Mouse (Mus musculus) embryonic facial prominence, embryonic 10.5 days (tissue): ENCODE data around the gene Nmnat3. TPM values are rescaled to one million over a fixed set of nuclear protein-coding genes. Genes with fewer than 3 reads are reported as not detected.
"Not testable (repeated sequence)": the region's sequence is repeated elsewhere in the genome, so short reads cannot be mapped to it uniquely, and the experiment has no call there.

Experiments used
- DNase-seq: peaks from one replicate; pipeline ENCODE4 v3.0.0-alpha.2; 2017; ENCODE audit warnings: low spot score
- H3K27ac ChIP-seq: fragments of 300-500 bp; sonication (generic); replicated peaks from 2 replicates; pipeline ENCODE4 v1.5.1; 2016; ENCODE audit warnings: mild to moderate bottlenecking
- H3K27me3 ChIP-seq: fragments of 300-500 bp; sonication (generic); replicated peaks from 2 replicates; pipeline ENCODE4 v1.6.1; 2016; ENCODE audit warnings: low read depth, mild to moderate bottlenecking; ENCODE audit not compliant: poor library complexity, severe bottlenecking
- H3K36me3 ChIP-seq: fragments of 300-500 bp; sonication (generic); replicated peaks from 2 replicates; pipeline ENCODE4 v1.6.1; 2016; ENCODE audit warnings: mild to moderate bottlenecking, moderate library complexity
- H3K4me1 ChIP-seq: fragments of 300-500 bp; sonication (generic); 2 replicates; pipeline ENCODE4 v1.6.1; 2016
- H3K4me3 ChIP-seq: fragments of 300-500 bp; sonication (generic); 2 replicates; pipeline ENCODE4 v1.5.1; 2016; ENCODE audit warnings: mild to moderate bottlenecking, moderate library complexity
- H3K9me3 ChIP-seq: fragments of 300-500 bp; sonication (generic); 2 replicates; pipeline ENCODE4 v1.6.1; 2016; ENCODE audit warnings: mild to moderate bottlenecking
- WGBS: fragments of 180-500 bp; shearing (Covaris S2); methylation state at CpG from one replicate; pipeline ENCODE4 v1.1.7; 2016; 5-methylcytosine and 5-hydroxymethylcytosine counted together
- polyA plus RNA-seq: library from polyadenylated mRNA; unstranded; fragments of >200 nt; fragmentation: Nextera tagmentation; extraction: Ambion mirVana; gene quantifications from 2 replicates; pipeline ENCODE4 v1.2.1, GENCODE M21; 2016

Nmnat3 gene
- polyA plus RNA-seq, result 2.4 and 3.4 TPM in 2 replicates

DNA sequence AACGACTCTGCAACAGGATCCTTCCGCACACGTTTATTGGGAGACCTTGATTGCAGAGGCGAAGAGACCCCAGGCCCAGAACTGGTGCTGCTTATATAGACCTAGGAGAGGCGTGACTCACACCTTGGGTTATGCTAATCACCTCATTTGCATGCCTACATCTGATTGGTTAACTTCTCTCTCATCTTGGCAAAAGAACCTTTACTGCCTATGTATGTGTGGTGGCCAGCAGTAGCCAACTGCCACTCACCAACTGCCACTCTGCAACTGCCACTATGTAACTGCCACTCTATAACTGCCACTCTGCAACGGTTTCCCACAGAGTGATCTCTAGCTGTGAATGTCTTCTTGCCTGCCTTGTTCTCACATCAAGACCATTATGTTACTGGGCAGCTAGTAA, at the start of gene Nmnat3:
TSS of gene Nmnat3 (plus strand) at position 301 of the 400 bp plus-strand sequence.
- 81% methylated on average over 6 of the region's 6 CpGs for WGBS

GRCm38 (mm10) chr9:98243481-98243880, 43.8 kb upstream of the Nmnat3 start:
- Histone ChIP-seq H3K36me3 (no peaks in the 10 kb centered on the region), H3K4me3 (no peak overlapping the region), H3K27me3 (no peaks in the 10 kb centered on the region), H3K27ac (no peak overlapping the region), H3K4me1 (peaks cover 4% of the 10 kb centered on the region; the same call in 1 of the 2 replicates), H3K9me3 (no peaks in the 10 kb centered on the region)
- no peak for DNase-seq
- 88% methylated on average over 2 of the region's 2 CpGs for WGBS

More for the DNA sequence above, at the start of gene Nmnat3:
- not testable (repeated sequence) for H3K9me3 ChIP-seq, H3K4me3 ChIP-seq, DNase-seq, H3K27ac ChIP-seq, H3K27me3 ChIP-seq, H3K36me3 ChIP-seq, H3K4me1 ChIP-seq

DNA sequence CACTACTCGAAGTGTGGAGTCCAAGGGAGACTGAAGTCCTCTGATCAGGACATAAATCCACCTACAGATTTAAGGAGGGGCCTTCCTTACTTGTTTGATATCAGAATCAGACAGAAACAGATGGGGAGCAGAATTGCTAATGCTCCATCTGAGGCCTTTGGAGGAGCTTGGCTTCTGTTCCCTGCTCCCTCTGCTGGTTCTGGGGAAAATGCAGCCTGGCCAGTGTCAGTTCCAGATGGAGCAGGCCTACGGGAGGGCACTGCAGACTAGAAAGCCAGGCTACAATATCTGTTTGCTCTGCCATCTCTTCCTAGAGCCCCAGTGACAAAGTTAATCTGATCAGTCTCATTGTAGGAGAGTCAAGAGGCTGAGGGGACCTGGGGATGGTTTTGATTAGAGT, 43.0 kb upstream of the Nmnat3 start:
- Histone ChIP-seq H3K4me1 (peaks cover 4% of the 10 kb centered on the region; the same call in 1 of the 2 replicates), H3K27ac (no peak overlapping the region), H3K36me3 (no peaks in the 10 kb centered on the region), H3K9me3 (no peaks in the 10 kb centered on the region), H3K27me3 (no peaks in the 10 kb centered on the region), H3K4me3 (no peak overlapping the region)
- WGBS, result 52% methylated on average over 2 of the region's 2 CpGs
- peak; percentile 51 for DNase-seq

DNA sequence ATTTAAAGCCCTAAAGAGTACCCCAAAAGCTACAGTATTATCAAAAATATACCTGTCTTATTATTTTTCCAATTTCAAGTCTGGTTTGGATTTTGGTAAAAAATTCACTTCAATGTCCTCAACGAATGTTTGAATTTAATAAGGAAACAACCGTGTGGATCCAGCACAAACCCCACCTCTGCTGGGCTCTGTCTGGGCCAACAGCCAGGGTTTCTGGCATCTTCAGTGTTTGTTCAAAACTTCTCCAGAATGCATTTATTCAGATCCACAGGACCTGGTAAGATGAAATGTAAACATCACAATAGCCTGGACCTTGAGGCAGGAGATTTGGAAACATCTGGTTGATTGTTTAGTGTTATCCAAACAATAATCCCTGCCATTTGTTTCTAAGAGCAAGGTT, 42.0 kb upstream of the Nmnat3 start:
- Histone ChIP-seq H3K27me3 (no peaks in the 10 kb centered on the region), H3K4me3 (no peak overlapping the region), H3K9me3 (no peaks in the 10 kb centered on the region), H3K4me1 (peaks cover 4% of the 10 kb centered on the region; the same call in 1 of the 2 replicates), H3K27ac (no peak overlapping the region), H3K36me3 (no peaks in the 10 kb centered on the region)
- no peak for DNase-seq
- WGBS, result 88% methylated on average over 2 of the region's 2 CpGs

GRCm38 (mm10) chr9:98246351-98246750, 40.9 kb upstream of the Nmnat3 start:
- 93% methylated on average over 1 of the region's 1 CpGs for WGBS
- Histone ChIP-seq H3K27me3 (no peaks in the 10 kb centered on the region), H3K4me3 (no peak overlapping the region), H3K36me3 (no peaks in the 10 kb centered on the region), H3K9me3 (no peaks in the 10 kb centered on the region), H3K27ac (no peak overlapping the region), H3K4me1 (peaks cover 4% of the 10 kb centered on the region; the same call in 1 of the 2 replicates)
- no peak for DNase-seq

DNA sequence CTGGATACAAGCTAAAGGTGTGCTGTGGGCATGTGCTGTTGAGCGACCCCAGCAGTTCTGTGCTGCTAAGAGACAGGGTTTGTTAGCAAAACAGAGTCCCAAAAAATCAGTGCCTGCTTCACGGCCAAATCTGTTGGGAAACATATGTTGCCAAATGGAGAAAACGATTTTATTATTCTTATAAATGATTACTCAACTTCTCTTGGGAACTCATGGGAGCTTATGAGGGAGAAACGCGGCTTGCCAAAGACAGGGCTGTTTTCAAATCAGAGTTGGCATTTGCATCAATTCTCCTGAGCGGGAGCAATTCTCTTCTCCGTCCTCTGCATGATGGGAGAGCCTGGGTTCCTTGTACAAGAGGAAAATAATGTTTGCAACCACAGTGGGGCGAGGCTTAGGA, 27.0 kb upstream of the Nmnat3 start:
- Histone ChIP-seq H3K27me3 (no peaks in the 10 kb centered on the region), H3K36me3 (no peaks in the 10 kb centered on the region), H3K27ac (no peak overlapping the region), H3K4me1 (peaks cover 8% of the 10 kb centered on the region), H3K9me3 (no peaks in the 10 kb centered on the region), H3K4me3 (no peak overlapping the region)
- DNase-seq, result no peak
- 91% methylated on average over 8 of the region's 8 CpGs for WGBS

- no peak overlapping the region for H3K4me3 ChIP-seq
- no peaks in the 10 kb centered on the region for H3K36me3 ChIP-seq
- H3K9me3 ChIP-seq, result no peaks in the 10 kb centered on the region
- WGBS, result 24% methylated on average over 1 of the region's 1 CpGs
- no peak overlapping the region for H3K27ac ChIP-seq
- DNase-seq, result peak; percentile 12
- peaks cover 8% of the 10 kb centered on the region for H3K4me1 ChIP-seq
- no peaks in the 10 kb centered on the region for H3K27me3 ChIP-seq
Measured at GRCm38 (mm10) chr9:98261461-98262011, 25.7 kb upstream of the Nmnat3 start.

DNA sequence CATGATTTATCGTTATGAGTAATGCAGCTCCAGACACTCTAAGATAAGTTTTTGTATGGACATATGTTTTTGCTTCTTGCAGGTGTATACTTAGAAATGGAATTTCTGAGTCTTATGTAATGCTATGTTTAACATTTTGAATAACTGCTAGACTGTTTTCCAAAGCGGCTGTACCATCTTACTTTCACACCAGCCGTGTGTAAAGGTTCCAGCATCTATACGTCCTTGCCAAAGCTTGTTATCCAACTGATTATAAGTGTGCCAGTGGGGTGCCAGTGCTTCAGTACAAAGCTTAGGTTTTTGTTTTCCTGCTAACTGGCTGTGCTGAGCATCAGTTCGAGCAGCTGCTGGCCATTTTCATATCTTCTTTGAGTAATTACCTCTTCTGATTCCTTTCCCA, 22.3 kb upstream of the Nmnat3 start:
- Histone ChIP-seq H3K27ac (no peak overlapping the region), H3K9me3 (no peaks in the 10 kb centered on the region), H3K4me3 (no peak overlapping the region), H3K27me3 (no peaks in the 10 kb centered on the region), H3K36me3 (no peaks in the 10 kb centered on the region), H3K4me1 (peaks cover 8% of the 10 kb centered on the region)
- 81% methylated on average over 5 of the region's 5 CpGs for WGBS
- DNase-seq, result no peak

GRCm38 (mm10) chr9:98272734-98273133, 14.5 kb upstream of the Nmnat3 start:
- Histone ChIP-seq H3K4me1 (peaks cover 5% of the 10 kb centered on the region; the same call in 1 of the 2 replicates), H3K27ac (no peak overlapping the region), H3K36me3 (no peaks in the 10 kb centered on the region), H3K4me3 (no peak overlapping the region), H3K27me3 (no peaks in the 10 kb centered on the region), H3K9me3 (no peaks in the 10 kb centered on the region)
- WGBS, result 47% methylated on average over 5 of the region's 5 CpGs
- peak; percentile 11 for DNase-seq

- Histone ChIP-seq H3K4me1 (peaks cover 6% of the 10 kb centered on the region; the same call in 1 of the 2 replicates), H3K36me3 (no peaks in the 10 kb centered on the region), H3K27me3 (no peaks in the 10 kb centered on the region), H3K4me3 (no peak overlapping the region), H3K27ac (no peak overlapping the region), H3K9me3 (no peaks in the 10 kb centered on the region)
- DNase-seq, result no peak
- WGBS, result 84% methylated on average over 10 of the region's 10 CpGs
Measured at GRCm38 (mm10) chr9:98275080-98275479, 12.2 kb upstream of the Nmnat3 start.

- H3K36me3 ChIP-seq, result no peaks in the 10 kb centered on the region
- no peak overlapping the region for H3K4me3 ChIP-seq
- H3K9me3 ChIP-seq, result no peaks in the 10 kb centered on the region
- no peaks in the 10 kb centered on the region for H3K27me3 ChIP-seq
- no peak for DNase-seq
- H3K27ac ChIP-seq, result no peak overlapping the region
- H3K4me1 ChIP-seq, result peaks cover 4% of the 10 kb centered on the region; the same call in 1 of the 2 replicates
- WGBS, result 59% methylated on average over 5 of the region's 5 CpGs
Measured at GRCm38 (mm10) chr9:98280162-98280561, 7.1 kb upstream of the Nmnat3 start.

DNA sequence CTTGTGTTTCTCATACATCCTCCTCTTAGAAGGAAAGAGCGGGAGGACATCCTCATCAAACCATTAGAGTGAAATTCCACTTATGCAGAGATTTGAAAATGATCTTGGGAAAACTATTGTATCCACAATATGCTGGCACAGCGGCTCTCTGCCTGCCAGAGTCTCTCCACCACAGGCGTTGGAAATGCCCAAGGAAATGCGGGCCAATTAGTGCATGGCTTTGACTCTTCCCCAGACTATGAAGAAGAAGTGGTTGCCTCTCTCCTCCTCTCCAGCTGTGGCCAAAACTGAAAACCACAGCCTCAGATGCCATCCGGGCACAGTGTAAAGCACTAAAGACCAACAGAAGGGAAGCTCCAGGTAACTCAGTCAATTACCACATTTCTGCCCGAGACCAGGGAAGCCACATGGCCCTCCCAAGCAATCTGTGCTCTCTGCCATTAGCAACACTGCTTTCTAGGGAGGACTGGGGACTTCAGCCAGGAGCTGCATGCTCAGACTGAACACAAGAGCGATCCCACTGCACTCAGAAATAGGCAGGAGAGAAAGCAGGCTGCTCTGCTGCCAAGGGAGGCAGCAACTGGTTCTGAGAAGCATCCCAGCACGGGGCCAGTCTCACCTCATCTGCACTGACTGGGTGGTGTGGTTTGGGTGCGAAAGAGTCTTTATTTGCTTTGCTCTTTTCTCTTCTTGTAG, 1.5 kb upstream of the Nmnat3 start:
- H3K4me1 ChIP-seq, result no peaks in the 10 kb centered on the region
- H3K4me3 ChIP-seq, result no peak overlapping the region
- DNase-seq, result no peak
- no peaks in the 10 kb centered on the region for H3K36me3 ChIP-seq
- WGBS, result 86% methylated on average over 9 of the region's 9 CpGs
- no peak overlapping the region for H3K27ac ChIP-seq
- H3K27me3 ChIP-seq, result no peaks in the 10 kb centered on the region
- no peaks in the 10 kb centered on the region for H3K9me3 ChIP-seq

DNA sequence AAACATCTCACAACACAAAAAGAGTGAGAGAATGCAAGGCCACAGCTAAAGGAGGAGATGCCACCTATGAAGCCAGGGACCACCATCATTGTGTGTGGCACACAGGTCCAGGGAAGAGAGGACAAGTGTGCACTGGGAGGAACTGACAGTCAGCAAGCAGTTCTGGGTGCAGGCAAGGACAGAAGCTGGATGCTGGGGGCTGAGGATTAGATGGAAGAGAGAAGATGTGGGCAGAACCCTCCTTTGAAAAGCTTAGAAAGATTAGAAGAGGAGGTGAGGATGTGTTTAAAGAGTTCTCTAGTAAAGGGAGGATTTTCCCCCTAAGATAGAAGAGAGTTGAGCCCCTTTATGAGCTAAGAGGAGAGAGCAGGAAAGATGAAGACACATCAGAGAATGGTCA, 2.4 kb downstream of the Nmnat3 start:
- no peaks in the 10 kb centered on the region for H3K27me3 ChIP-seq
- no peaks in the 10 kb centered on the region for H3K36me3 ChIP-seq
- DNase-seq, result no peak
- H3K9me3 ChIP-seq, result no peaks in the 10 kb centered on the region
- H3K27ac ChIP-seq, result no peak overlapping the region
- no peak overlapping the region for H3K4me3 ChIP-seq
- no peaks in the 10 kb centered on the region for H3K4me1 ChIP-seq
